Mouse (Mus musculus) testis, postnatal 14 days (tissue): Measurements from ENCODE around the gene Gm5142.
A peak's percentile ranks its signal among the peaks of the same experiment; 100 is the strongest.

ENCODE experiments used
- DNase-seq: peaks from one replicate; pipeline ENCODE4 v3.0.0; 2021; ENCODE audit warnings: low spot score

Gene Gm5142

GRCm38 (mm10) chr14:59178649-59179048 is at the start of gene Gm5142:
Gene Gm5142 (minus strand): TSS chr14:59178749.
- no peak for DNase-seq

- no peak for DNase-seq
Observed at GRCm38 (mm10) chr14:59226240-59226639, 47.7 kb upstream of the Gm5142 start.

- DNase-seq = no peak
Observed at GRCm38 (mm10) chr14:59219241-59219640, 40.7 kb upstream of the Gm5142 start.

- DNase-seq = no peak
Observed at GRCm38 (mm10) chr14:59209816-59210215, 31.3 kb upstream of the Gm5142 start.

GRCm38 (mm10) chr14:59209003-59209402 is 30.5 kb upstream of the Gm5142 start:
- no peak for DNase-seq

- no peak for DNase-seq
Observed at GRCm38 (mm10) chr14:59205976-59206583, 27.5 kb upstream of the Gm5142 start.

GRCm38 (mm10) chr14:59205461-59205860 is 26.9 kb upstream of the Gm5142 start:
- DNase-seq = no peak

- DNase-seq = no peak
Observed at GRCm38 (mm10) chr14:59201604-59202215, 23.2 kb upstream of the Gm5142 start.

GRCm38 (mm10) chr14:59200711-59201603 is 22.4 kb upstream of the Gm5142 start, which contains the start of gene Rcbtb1:
Gene Rcbtb1 (plus strand): TSS chr14:59201209.
- DNase-seq = peak; percentile 93

- DNase-seq = no peak
Observed at GRCm38 (mm10) chr14:59186121-59186520, 7.6 kb upstream of the Gm5142 start.

GRCm38 (mm10) chr14:59185514-59185913 is 7.0 kb upstream of the Gm5142 start:
- DNase-seq = no peak

GRCm38 (mm10) chr14:59182732-59183131 is 4.2 kb upstream of the Gm5142 start:
- DNase-seq = no peak

- DNase-seq = no peak
Observed at GRCm38 (mm10) chr14:59157016-59157698, 21.4 kb downstream of the Gm5142 start.

GRCm38 (mm10) chr14:59155589-59155988 is 23.0 kb downstream of the Gm5142 start:
- DNase-seq = no peak

GRCm38 (mm10) chr14:59142793-59143192 is 35.8 kb downstream of the Gm5142 start, which contains the start of gene 1700129C05Rik:
Gene 1700129C05Rik (minus strand): TSS chr14:59142893.
- DNase-seq = no peak

GRCm38 (mm10) chr14:59114281-59114680 is 64.3 kb downstream of the Gm5142 start:
- DNase-seq = no peak
